Mouse (Mus musculus) layer of hippocampus, postnatal 10 days (tissue): Measurements from ENCODE around the gene Nmnat2. TPM values are rescaled to one million over a fixed set of nuclear protein-coding genes. Genes with fewer than 3 reads are reported as not detected.
"Not testable (repeated sequence)": the region's sequence is repeated elsewhere in the genome, so short reads cannot be mapped to it uniquely, and the experiment has no call there.

ENCODE experiments used
- DNase-seq, 2 experiments: peaks; one replicate each; pipeline ENCODE4 v3.0.0; 2021; ENCODE audit warnings: low spot score in 2 of 2
- total RNA-seq, 2 experiments: library from RNA; stranded (reverse); gene quantifications; 2 replicates each; pipeline ENCODE4 v1.2.3; 2021

Gene Nmnat2
- total RNA-seq, 2 experiments from 2014 or later, result 99.2 to 106 TPM

GRCm38 (mm10) chr1:153051474-153051873 lies 96.7 kb downstream of the Nmnat2 start:
- no peak for DNase-seq

GRCm38 (mm10) chr1:153053619-153054018 lies 98.8 kb downstream of the Nmnat2 start:
- no peak for DNase-seq

- DNase-seq, result no peak
These were observed 99.5 kb downstream of the Nmnat2 start for GRCm38 (mm10) chr1:153054112-153054821.

- DNase-seq, result no peak
These were observed 103.5 kb downstream of the Nmnat2 start for GRCm38 (mm10) chr1:153058290-153058689.

- no peak for DNase-seq
These were observed 104.8 kb downstream of the Nmnat2 start for GRCm38 (mm10) chr1:153059626-153060025.

GRCm38 (mm10) chr1:153062547-153062946 lies 107.8 kb downstream of the Nmnat2 start:
- DNase-seq, result no peak

GRCm38 (mm10) chr1:153064784-153065390 lies 110.1 kb downstream of the Nmnat2 start:
- no peak for DNase-seq

GRCm38 (mm10) chr1:153065473-153066386 lies 110.9 kb downstream of the Nmnat2 start:
- peak in 1 of 2 experiments; percentile 28 for DNase-seq

DNA sequence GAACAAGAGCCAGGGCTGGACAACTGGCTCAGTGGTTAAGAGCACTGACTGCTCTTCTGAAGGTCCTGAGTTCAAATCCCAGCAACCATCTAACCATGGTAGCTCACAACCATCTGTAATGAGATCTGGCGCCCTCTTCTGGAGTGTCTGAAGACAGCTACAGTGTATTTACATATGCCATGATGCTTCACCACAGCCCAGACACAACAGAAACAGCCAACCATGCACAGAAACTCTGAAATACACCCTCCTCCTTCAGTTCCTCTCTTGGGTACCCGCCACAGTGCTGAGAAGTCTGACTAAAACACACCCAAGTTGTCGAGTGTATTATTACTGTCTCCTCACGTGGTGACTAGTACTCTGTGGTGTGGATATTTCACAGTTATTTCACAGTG lies 111.6 kb downstream of the Nmnat2 start:
- no peak for DNase-seq

DNA sequence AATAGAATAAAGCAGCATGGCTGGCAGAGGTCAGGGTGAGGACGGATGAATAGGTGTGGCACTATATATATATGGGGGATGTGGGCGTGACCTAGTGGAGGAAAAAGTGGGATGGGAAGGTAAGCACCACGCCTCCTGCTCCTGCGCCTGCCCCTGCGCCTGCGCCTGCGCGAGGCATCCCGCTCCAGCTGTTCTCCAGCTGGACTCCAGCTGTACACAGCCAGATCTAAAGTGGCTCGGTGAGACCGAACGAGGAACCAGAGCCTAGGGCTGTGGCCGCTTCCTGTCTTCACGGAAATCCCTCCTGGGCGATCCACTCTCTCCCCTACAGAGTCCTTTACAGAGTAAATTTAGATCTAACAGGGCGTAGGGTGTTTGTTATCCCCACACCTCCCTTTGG lies 116.8 kb downstream of the Nmnat2 start:
- no peak for DNase-seq

DNA sequence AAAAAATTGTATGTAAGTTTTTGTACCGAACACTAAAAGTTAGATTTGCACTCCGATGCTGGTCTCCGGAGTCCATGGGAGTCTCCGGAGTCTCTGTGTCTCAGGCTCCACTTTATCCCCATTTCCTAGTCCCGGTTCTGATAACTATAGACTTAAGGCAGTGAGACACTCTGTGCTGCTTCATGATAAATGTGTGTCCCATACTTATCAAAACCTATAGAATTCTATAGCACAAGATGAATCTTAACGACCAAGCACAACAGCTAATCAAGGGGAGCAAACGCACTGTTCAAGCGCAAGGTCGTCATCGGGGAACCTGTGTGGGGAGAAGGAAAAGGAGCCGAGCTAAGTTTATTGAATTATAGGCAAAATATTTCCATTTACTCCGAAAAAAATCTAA lies 117.2 kb downstream of the Nmnat2 start:
- DNase-seq, result no peak

GRCm38 (mm10) chr1:153072711-153073110 lies 117.9 kb downstream of the Nmnat2 start:
- no peak for DNase-seq

DNA sequence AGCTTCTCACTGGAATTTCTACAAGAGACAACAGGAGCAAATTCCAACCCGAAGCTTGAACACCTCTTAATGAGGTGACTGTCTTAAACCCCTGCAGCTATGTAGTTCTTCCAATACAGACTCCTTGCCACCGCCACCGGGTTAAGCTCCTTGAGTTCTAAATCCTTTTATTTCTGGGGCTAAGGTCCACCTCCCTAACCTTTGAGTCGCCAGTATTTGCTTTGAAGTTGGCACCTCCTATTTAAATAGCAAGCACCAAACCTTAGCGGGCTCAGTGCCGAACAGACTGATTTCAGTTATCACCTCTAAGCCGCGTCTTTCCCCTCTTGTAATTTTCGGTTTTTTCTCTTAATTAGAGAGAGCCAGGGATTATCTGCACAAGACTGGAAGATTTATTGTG lies 118.6 kb downstream of the Nmnat2 start:
- no peak for DNase-seq

DNA sequence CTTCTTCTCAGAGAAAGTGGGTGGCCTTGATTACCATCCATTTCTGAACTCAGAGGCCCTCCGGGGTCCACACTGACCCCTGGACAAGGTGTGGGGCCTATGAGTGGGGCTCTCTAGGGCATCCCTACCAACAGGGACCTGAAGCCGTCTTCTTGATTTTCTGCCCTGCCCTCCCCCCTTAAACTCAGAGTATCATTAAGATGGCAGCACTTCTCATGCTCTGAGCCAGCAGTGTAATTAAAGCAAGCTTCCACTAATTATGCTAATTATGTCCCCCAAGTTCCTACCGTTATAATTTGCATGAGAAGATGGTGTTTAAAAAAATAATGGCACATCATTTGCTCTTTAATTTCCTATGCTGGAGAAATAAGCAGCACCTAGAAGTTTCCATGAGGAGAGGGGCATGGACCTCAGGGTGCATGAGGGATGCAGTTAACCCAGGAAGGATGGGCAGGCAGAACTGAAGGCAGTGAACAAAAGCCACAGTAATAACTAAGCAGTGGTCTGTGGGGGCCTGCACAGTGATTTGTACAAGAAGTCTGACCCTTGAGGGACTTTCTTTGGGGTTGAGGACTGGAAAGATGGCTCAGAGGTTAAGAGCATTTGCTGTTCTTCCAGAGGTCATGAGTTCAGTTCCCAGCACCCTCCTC lies 120.4 kb downstream of the Nmnat2 start:
- no peak for DNase-seq

DNA sequence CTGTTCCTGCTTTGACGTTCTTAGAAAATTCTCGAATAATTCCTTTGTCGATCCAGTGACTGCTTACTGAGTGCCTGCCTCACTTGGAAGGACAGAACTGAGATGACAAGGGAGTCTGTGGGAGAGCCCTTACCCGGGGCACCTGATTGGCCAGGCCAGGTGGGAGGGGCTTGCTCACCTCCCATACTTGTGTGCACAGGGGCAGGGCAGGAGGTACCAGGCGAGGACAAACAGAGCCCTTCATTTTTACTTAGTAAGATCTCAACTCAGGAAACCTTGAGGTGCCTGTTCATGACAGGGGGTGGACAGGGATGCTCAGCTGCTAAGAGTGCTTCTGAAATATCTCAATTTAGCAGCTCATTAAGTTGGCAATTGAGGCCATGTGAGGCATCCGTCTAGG lies 121.2 kb downstream of the Nmnat2 start:
- no peak for DNase-seq

DNA sequence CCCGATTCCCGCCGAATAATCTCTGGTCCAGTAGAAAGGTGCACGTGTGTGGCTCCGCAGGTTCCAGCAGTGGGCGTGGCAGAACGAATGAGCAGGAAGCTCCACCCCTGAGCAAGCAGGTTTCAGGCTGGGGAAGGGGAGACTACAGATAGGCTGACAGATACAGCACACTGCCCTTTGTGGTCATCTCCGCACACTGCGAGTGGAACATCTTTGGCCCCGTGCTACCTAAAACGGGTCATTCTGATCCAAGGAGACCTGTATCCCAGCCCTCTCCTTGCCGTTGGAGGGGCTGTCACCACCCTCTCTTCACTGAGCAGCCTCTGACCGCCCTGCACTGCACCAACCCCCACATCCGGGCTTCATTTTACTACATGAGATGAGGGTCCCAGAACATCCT lies 128.4 kb downstream of the Nmnat2 start:
- DNase-seq, result not testable (repeated sequence)

GRCm38 (mm10) chr1:153084191-153084590 lies 129.4 kb downstream of the Nmnat2 start:
- DNase-seq, result peak; percentile 41 to 48

DNA sequence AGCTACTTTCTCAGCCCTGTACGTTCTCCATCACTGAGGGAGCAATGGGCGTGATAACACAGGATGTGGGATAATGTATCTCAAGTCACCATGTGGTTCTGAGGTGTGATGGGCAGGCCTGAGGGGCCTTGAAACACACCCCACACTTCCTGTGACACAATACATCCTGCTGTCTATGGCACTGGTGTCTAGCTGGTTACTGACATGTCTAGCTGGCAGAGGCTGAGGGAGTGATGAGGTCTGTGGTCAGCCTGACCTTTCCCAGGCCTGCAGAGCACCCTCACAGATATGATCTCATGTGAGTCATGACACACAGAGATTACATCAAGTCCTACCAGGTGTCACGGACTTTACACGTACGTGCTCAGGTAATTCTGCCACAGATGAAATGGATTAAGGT lies 130.4 kb downstream of the Nmnat2 start:
- DNase-seq, result no peak

GRCm38 (mm10) chr1:153087771-153088170 lies 133.0 kb downstream of the Nmnat2 start:
- DNase-seq, result no peak

DNA sequence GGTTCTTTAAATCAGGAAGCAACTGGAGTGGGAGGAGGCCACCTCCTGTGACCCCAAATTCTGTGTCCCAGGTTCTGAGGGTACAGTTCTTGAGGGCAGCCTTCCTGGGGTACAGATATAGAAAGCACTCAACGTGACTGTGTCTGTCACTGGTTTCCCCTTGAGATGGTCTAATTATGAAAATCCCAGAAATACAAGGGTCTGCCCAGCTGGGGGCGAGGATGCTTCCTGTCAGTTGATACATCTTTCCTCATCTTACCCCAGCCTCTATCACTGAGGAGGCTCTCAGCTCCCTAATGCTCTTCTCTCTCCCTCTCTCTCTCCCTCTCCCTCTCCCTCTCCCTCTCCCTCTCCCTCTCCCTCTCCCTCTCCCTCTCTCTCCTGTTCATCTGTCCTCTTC lies 135.3 kb downstream of the Nmnat2 start:
- DNase-seq, result no peak

DNA sequence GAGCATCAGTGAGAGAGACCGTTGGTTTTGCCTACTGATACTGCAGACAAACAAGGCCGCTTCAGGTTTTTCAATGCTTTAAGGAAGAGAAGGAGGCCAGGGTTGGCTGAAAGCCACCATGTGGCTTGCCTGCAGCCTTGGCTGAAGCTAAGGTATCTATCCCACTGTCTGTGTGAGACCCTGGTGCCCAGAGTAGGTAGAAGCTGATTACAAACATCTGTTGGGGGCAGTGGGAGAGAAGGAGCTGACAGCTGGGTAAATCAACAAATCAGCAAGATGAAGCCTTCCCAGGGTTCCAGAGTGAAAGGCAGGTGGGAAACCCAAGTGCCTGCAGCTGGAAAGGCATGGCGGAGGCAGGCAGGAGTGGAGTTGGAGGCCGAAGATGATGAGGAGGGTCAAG lies 136.0 kb downstream of the Nmnat2 start:
- DNase-seq, result no peak
